Mouse (Mus musculus) adrenal gland, postnatal 36 days (tissue): ENCODE results near the gene Rbm33. TPM values are rescaled to one million over a fixed set of nuclear protein-coding genes. Genes with fewer than 3 reads are reported as not detected.

Experiments used
- DNase-seq, 2 experiments: peaks; one replicate each; pipeline ENCODE4 v3.0.0; 2021; ENCODE audit warnings: mixed read lengths in 1 of 2
- total RNA-seq, 2 experiments: library from RNA; stranded (reverse); gene quantifications; 2 replicates each; pipeline ENCODE4 v1.2.3; 2021

The Rbm33 gene
- total RNA-seq, 2 experiments from 2014 or later: 44.2 to 52.8 TPM

GRCm38 (mm10) chr5:28324457-28324856 lies 7.5 kb downstream of the Rbm33 start:
- DNase-seq: no peak

- DNase-seq: peak in 1 of 2 experiments; percentile 12
Observed at GRCm38 (mm10) chr5:28329024-28329806, 12.3 kb downstream of the Rbm33 start.

DNA sequence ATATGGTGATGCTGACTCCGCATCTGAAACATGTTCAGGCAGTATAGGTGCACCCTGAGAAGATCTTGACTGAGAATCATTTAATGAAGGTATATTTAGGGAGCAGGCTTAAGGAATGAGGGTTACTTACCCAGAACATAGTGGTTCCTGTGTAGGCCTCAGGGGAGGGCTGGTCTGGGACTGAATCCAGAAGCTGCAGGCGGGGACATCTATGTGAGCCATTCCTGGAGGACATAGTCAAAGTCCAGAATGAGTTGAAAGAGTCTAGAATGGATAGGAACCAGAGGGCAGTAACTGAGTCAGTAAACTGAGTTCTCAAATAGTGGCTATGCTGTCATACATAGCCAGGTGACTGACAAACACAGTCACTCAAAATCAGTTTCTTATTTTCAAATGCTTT lies 16.8 kb downstream of the Rbm33 start:
- peak; percentile 23 to 56 for DNase-seq

DNA sequence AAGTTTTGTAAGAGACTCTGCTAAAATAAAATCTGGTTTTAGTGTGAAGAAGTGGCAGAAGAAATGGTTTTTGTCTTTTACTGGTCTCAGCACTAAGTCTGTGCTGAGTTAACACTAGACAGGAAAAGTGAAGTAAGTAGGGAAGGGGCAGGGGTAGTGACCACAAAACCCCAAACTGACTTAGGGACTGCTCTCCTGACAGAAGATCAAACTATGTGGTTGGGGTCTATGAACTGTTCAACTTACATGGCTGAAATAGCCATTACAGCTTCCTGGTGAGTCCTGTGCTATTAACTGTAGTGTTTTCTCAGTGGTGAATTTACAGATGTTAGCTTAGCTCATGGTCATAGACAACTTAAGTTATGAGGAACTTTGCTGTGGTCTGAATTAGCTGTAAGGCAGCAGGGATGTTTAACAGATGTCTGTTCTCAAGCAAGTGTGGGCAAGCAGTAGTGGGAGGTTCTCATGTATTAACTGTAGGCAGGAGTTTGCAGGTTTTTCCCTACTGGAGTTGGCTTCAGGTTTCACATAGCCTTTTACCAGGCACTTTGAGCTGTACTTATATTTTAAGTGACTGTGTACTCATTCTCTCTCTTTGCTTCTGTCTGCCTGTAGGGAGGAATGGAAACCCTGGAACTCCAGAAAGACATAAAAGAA lies 35.1 kb downstream of the Rbm33 start:
- DNase-seq: no peak

GRCm38 (mm10) chr5:28355614-28356013 lies 38.7 kb downstream of the Rbm33 start:
- DNase-seq: no peak

DNA sequence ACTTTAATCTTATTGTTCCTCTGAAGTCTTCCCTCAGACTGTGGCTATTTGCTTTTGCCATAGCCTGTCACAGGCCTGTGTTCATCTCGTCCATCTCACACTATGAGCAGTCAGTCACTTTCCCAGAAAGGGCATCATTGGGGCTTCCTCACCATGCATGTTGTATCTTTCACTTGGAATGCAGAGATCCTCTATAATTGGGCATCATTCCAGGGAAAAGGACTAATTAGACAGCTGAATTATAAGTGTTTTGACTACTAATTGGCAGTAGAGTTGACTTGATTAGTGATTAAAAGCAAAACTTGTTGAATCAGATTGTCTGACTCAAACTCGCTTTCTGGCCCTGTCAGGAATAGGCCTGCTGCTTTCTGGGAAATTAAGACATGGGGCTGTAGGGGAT lies 43.8 kb downstream of the Rbm33 start:
- DNase-seq: no peak

- DNase-seq: no peak
Observed at GRCm38 (mm10) chr5:28368056-28368455, 51.1 kb downstream of the Rbm33 start.

DNA sequence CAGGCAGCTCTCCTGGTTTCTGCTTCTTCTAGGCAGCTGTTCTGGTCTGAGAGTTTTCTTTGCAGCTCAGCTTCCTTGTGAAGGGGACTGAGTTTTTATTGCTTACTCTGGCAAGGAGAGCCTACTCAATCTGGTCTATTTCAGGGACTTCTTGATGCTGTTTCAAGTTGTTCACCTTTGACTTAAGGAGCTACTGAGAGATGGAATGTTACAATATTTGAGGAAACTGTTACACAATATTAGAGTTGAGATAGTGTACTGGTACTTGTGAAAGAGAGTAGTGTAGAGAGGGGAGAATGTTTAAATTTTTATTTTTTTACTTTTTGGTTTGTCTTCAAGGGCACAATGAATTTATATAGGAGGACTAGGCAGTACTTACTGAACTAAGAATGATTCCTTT lies 53.9 kb downstream of the Rbm33 start:
- DNase-seq: no peak

DNA sequence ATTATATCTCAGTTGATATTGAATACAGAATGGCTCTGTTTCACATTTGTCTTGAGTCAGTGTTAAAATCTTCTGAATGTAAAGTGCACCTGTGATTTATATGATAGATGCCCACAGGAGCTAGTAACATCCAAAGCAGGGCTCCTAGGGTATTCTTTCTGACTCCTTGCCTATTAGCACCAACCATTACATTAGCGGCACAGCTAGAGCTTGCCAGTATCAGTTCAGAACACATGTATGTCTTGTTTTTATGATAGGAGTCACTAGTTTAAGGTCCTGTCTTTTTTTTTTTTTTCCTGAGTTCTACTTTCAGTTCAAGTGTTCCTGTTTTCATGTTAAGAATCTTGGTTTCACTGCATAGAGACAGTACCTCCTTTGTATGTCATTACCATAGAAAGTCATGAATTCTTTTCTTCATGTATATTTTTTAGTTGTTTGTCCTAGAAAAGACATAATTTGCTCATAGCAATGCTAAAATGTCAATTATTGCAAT lies 55.3 kb downstream of the Rbm33 start:
- DNase-seq: no peak

- DNase-seq: no peak
Observed at GRCm38 (mm10) chr5:28373498-28374427, 56.8 kb downstream of the Rbm33 start.

DNA sequence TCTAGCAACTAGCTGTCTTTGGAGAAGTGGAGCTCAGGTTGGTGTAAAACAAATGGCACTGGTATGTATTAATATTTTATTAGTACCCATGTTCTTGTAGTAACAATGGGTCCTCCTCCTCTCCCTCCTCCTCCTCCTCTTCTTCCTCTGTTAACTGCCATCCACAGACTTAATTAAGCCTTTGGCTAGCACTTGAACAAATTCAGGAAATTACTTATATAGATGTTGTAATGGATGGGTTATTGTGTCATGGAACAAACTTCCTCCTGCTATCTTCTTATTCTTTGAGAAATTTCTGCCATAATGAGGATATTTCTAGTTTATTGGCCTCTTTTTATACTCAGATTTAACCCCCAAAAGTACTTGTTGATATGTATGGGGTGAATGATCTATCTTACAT lies 60.4 kb downstream of the Rbm33 start:
- DNase-seq: no peak

- no peak for DNase-seq
Observed at GRCm38 (mm10) chr5:28382289-28382688, 65.4 kb downstream of the Rbm33 start.

GRCm38 (mm10) chr5:28386783-28387182 lies 69.9 kb downstream of the Rbm33 start:
- DNase-seq: no peak

- DNase-seq: no peak
Observed at GRCm38 (mm10) chr5:28387531-28388179, 70.7 kb downstream of the Rbm33 start.

DNA sequence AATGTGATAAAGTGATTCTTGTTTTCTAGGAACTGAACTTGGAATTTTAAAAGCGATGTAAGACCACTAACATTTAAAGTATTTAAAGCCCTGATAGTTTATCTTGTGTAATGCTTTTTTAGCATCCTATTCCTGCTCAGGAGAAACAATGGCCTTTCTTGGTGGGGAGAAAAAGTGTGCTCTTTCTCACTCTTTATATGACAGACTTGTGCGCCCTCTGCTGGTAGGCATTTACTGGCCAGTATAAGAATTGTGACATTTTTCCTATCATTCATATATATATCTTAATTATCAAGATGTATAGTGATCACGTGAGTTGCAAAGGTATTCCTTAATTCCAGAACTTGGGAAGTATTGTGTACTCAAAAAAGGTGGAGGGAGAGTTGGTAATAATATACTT lies 71.3 kb downstream of the Rbm33 start:
- peak; percentile 64 to 69 for DNase-seq

DNA sequence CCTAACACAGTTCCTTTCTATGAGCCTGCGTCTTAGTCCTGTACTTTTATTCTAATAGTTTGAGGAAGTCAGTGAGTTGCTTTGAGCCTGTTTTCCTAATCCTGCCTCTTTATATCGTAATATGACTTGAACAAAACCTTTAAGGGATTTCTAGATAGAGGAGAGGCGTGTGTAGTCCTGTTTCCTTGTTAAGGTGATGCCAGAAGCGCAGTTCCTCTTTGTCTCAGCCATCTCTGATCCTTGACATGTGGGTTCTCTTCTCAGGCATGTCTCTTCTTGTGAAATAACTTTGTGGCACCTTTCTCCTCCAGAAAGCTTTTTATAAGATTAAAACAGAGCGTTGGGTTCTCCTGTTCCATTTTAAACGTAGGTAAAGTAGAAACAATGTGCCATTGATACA lies 73.3 kb downstream of the Rbm33 start:
- no peak for DNase-seq

DNA sequence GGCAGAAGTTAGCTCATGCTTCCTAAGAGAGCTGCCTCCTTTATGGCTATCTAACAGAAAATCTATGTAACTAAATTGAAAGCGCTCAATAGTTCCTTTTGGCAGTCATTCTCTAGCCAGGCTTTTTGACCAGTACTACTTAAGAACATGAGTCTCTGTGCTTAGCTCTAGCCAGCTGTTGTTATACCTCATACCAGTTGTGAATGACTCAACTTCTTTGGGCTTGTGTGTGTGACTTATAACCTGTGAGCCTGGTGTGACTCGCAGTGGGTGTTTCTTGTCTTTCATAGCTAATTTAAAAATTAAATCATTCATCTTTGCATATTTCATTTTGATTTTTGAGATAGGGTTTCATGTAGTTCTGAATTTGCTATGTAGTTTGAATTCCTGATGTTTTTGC lies 80.4 kb downstream of the Rbm33 start:
- no peak for DNase-seq

GRCm38 (mm10) chr5:28398736-28399135 lies 81.8 kb downstream of the Rbm33 start:
- no peak for DNase-seq

DNA sequence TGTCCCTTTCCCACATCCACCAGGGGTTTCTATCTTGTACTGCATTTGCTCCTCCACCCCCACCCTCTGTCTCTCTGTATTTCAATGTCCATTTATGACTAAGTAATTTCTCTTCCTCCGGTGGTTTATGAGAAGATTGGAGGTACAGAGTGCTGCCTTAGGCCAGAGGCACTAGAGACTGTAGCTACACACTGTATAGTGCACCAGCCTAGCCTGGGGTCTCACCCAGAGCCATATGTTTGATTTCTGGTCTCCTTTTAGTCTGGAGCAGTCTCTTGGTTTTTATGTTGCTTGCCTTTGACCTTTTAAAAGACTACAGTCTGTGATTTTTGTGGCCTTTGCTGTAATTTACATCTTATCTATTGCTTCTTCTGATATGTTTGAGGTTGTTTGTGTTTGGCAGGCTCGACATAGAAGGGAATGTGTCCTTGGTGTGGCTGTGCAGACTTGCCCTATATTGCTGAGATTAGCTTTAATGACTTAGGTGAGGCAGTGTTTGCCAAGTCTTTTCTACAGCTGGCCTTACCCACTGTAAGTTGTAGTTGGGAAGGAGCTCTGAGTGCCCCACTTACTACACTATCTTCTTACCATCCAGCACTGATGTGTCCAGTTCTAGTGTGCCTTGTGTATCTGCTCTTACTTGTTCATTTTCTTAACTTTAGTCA lies 82.7 kb downstream of the Rbm33 start:
- no peak for DNase-seq

DNA sequence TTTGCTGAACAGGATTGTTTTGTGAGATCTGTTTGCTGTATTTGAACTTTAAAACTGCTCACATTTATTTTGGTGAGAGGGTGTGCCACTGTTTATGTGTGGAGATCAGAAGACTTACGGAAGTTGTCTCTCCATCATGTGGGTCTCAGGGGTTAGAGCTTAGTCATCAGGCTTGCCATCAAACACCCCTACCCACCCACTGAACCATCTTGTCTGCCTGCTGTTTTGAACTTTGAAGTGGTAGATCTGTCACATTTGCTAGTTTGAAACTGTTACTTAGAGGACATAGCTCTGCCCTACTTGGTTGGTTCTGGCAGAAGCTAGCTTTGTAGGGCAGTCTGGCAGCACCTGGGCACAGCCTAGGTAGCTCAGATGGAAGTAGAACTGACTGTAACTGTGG lies 85.8 kb downstream of the Rbm33 start:
- DNase-seq: no peak

DNA sequence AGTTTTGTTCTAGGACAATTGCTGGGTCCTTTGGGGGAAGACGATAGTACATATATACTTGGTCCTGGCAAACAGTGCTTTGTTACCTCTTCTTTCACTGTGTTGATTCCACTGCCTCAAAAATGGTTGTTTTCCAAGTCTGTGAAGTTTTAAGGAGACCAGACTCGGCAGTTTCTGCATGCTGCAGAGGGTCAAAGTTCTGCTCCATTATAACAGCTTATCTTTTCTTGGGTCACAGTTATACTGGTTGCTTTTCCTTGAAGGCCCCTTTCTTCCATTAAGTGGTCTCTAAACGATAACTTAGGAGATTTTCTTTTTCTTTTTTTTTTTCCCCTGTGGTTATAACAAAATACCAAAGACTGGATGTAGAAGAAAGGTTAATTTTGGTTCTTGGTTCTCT lies 89.7 kb downstream of the Rbm33 start:
- no peak for DNase-seq
